Mouse (Mus musculus): ENCODE data around the gene Smc3. TPM values are rescaled to one million over a fixed set of nuclear protein-coding genes. Genes with fewer than 3 reads are reported as not detected.
A peak's percentile ranks its signal among the peaks of the same experiment; 100 is the strongest.

The Smc3 gene
- 10 to 100 TPM; 37.2 to 38.2 TPM for total RNA-seq (2021)
- long read RNA-seq, experiment 1, full-length matches to known transcripts: 44 of 52 reads
- long read RNA-seq, experiment 1, partial matches to known transcripts: 6 of 52 reads
- long read RNA-seq, experiment 1, other reads (novel, unspliced or antisense): 2 of 52 reads
- long read RNA-seq, experiment 2, full-length matches to known transcripts: 19 of 23 reads
- long read RNA-seq, experiment 2, partial matches to known transcripts: 4 of 23 reads
- long read RNA-seq, experiment 2, other reads (novel, unspliced or antisense): 0 of 23 reads

GRCm38 (mm10) chr19:53599757-53600539, at the start of gene Smc3:
TSS of gene Smc3 (plus strand) at chr19:53600398.
- peak; percentile 99 for DNase-seq (ENCODE audit: low spot score in 2 of 2)

GRCm38 (mm10) chr19:53550972-53551371, 49.2 kb upstream of the Smc3 start:
- peak; percentile 52 to 68 for DNase-seq (ENCODE audit: low spot score in 2 of 2)

GRCm38 (mm10) chr19:53552216-53552786, 47.9 kb upstream of the Smc3 start:
- no peak for DNase-seq (ENCODE audit: low spot score in 2 of 2)

GRCm38 (mm10) chr19:53552795-53553194, 47.4 kb upstream of the Smc3 start:
- DNase-seq (ENCODE audit: low spot score in 2 of 2): no peak

GRCm38 (mm10) chr19:53554402-53554801, 45.8 kb upstream of the Smc3 start:
- DNase-seq (ENCODE audit: low spot score in 2 of 2): no peak

GRCm38 (mm10) chr19:53554981-53555616, 45.1 kb upstream of the Smc3 start:
- DNase-seq (ENCODE audit: low spot score in 2 of 2): no peak

- no peak for DNase-seq (ENCODE audit: low spot score in 2 of 2)
Observed at GRCm38 (mm10) chr19:53556841-53557240, 43.4 kb upstream of the Smc3 start.

- no peak for DNase-seq (ENCODE audit: low spot score in 2 of 2)
Observed at GRCm38 (mm10) chr19:53557267-53557936, 42.8 kb upstream of the Smc3 start.

- no peak for DNase-seq (ENCODE audit: low spot score in 2 of 2)
Observed at GRCm38 (mm10) chr19:53560436-53560835, 39.8 kb upstream of the Smc3 start.

GRCm38 (mm10) chr19:53564174-53564573, 36.0 kb upstream of the Smc3 start:
- DNase-seq (ENCODE audit: low spot score in 2 of 2): no peak

- DNase-seq (ENCODE audit: low spot score in 2 of 2): no peak
Observed at GRCm38 (mm10) chr19:53565565-53566277, 34.5 kb upstream of the Smc3 start.

GRCm38 (mm10) chr19:53567864-53568263, 32.3 kb upstream of the Smc3 start:
- no peak for DNase-seq (ENCODE audit: low spot score in 2 of 2)

GRCm38 (mm10) chr19:53568553-53568952, 31.6 kb upstream of the Smc3 start:
- no peak for DNase-seq (ENCODE audit: low spot score in 2 of 2)

GRCm38 (mm10) chr19:53571056-53571455, 29.1 kb upstream of the Smc3 start:
- no peak for DNase-seq (ENCODE audit: low spot score in 2 of 2)

GRCm38 (mm10) chr19:53571501-53572428, 28.4 kb upstream of the Smc3 start:
- no peak for DNase-seq (ENCODE audit: low spot score in 2 of 2)

GRCm38 (mm10) chr19:53572607-53573006, 27.6 kb upstream of the Smc3 start:
- DNase-seq (ENCODE audit: low spot score in 2 of 2): no peak

GRCm38 (mm10) chr19:53573151-53573550, 27.0 kb upstream of the Smc3 start:
- no peak for DNase-seq (ENCODE audit: low spot score in 2 of 2)

GRCm38 (mm10) chr19:53574131-53574530, 26.1 kb upstream of the Smc3 start:
- no peak for DNase-seq (ENCODE audit: low spot score in 2 of 2)

GRCm38 (mm10) chr19:53574546-53574945, 25.7 kb upstream of the Smc3 start:
- no peak for DNase-seq (ENCODE audit: low spot score in 2 of 2)
